Mouse (Mus musculus) stomach, postnatal 0 days (tissue): ENCODE results near the gene Mettl7a1.

ENCODE experiments used
- CTCF ChIP-seq: IDR thresholded peaks from 2 replicates; pipeline ENCODE4 v1.5.1; 2016; ENCODE audit warnings: antibody characterized with exemption, low read depth, mild to moderate bottlenecking, moderate library complexity
- EP300 ChIP-seq: optimal IDR thresholded peaks from 2 replicates; pipeline ENCODE3; 2016; ENCODE audit warnings: antibody characterized with exemption

DNA sequence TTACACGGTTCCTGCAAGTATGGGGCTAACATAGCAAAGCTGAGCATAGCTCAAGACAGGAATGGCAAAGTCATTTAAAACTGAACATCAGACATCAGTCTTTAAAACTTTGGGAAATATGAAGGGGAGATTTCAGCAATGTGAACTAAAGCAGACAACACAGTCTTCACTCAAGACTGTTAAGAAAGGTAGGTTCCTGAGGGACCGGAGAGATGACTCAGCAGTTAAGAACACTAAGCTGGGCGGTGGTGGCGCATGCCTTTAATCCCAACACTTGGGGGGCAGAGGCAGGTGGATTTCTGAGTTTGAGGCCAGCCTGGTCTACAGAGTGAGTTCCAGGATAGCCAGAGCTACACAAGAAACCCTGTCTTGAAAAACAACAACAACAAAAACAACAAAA is 27.5 kb upstream of the Mettl7a1 start:
- TF ChIP-seq CTCF (no peak), EP300 (no peak)
